In the genomic region with DNA sequence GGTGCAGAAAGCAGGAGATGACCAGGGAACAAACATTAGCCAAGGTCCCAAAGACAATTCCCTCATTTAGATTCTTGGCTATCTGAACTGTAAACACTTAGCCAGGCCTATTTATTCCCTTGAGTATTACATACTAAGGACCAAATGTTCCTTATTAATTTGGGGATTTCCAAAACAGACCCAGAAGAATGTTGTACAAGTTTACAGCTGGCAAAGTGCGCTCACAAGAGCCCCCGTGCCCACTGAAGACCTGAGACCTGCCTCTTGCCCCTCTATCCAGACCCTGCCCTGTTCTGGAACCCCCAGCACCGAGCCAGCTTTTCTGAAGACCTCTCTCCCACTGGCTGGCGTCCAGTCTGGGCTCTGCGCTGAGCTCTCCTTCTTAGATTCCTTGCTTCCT, we compare ENCODE assay signal across 27 mouse cellular contexts.
DNase-seq lines count a peak whose midpoint lies in the region; ATAC-seq and TF ChIP-seq lines count a peak whose summit lies in the region.
"Had no signal": no experiment of that assay in that cellular context is flagged by ENCODE, and none has a peak within 500 bp of the region (broad histone marks: within the 10 kb centered on the region; RNA-seq: fewer than 3 reads in every experiment).

No protein-coding gene starts in this region.

- peak; percentile 94 for DNase-seq in heart, adult 11 months
- DNase-seq in heart, postnatal 25 days (ENCODE audit: low spot score), result no peak
- no peak for DNase-seq in spleen, adult 2 months (ENCODE audit: low read depth in 1 of 2, low spot score in 2 of 2)
- no peak for DNase-seq in spleen, postnatal 14 days (ENCODE audit: low spot score in 2 of 2)
- peak; percentile 15 to 32 for DNase-seq in heart, postnatal 10 days
- DNase-seq in cerebellum, adult 18-20 months, result no peak
- DNase-seq: cerebellum, adult 8-10 months; cerebellum, postnatal 36 days; embryo, embryonic 11 days; kidney, adult 11 months; kidney, postnatal 4 days; lung, embryonic 14.5 days; lung, postnatal 36 days; spleen, adult 18-20 months; thymus, adult 18-20 months; thymus, postnatal 4 days had no signal

- no peak overlapping the region for H3K4me3 ChIP-seq in spleen, adult 2 months (ENCODE audit: extremely low read depth, insufficient read depth, insufficient read length)
- no peak overlapping the region for H3K4me3 ChIP-seq in hindbrain, embryonic 16.5 days (ENCODE audit: low read length)
- H3K4me3 ChIP-seq: embryonic facial prominence, embryonic 13.5 days; erythroblast, embryonic 14.5 days; forebrain, embryonic 12.5 days; heart, embryonic 15.5 days; hindbrain, embryonic 12.5 days; kidney, embryonic 15.5 days; megakaryocyte, embryonic 14.5 days; midbrain, embryonic 13.5 days had no signal

- WGBS in spleen, adult 2 months, result 91% methylated on average over 5 of the region's 5 CpGs
- WGBS in hindbrain, embryonic 16.5 days, result 91% methylated on average over 5 of the region's 5 CpGs

- intact Hi-C loops in heart, postnatal 25 days (cut with DNase I), result no loop called here
- intact Hi-C loops in heart, postnatal 10 days (cut with DNase I), result no loop called here

- H3K9me3 ChIP-seq in hindbrain, embryonic 16.5 days (ENCODE audit: control insufficient read depth, low read length), result no peaks in the 10 kb centered on the region
- H3K9me3 ChIP-seq: embryonic facial prominence, embryonic 13.5 days; forebrain, embryonic 12.5 days; heart, embryonic 15.5 days; hindbrain, embryonic 12.5 days; kidney, embryonic 15.5 days; megakaryocyte, embryonic 14.5 days; midbrain, embryonic 13.5 days had no signal

- H3K27ac ChIP-seq in spleen, adult 2 months (ENCODE audit: insufficient read depth, low read length), result 0 out of 2 replicates have a peak overlapping the region, but pooled peaks have one; percentile 35
- no peak overlapping the region for H3K27ac ChIP-seq in hindbrain, embryonic 16.5 days (ENCODE audit: low read depth, low read length)
- H3K27ac ChIP-seq: embryonic facial prominence, embryonic 13.5 days; forebrain, embryonic 12.5 days; heart, embryonic 15.5 days; hindbrain, embryonic 12.5 days; kidney, embryonic 15.5 days; liver, embryonic 14.5 days; midbrain, embryonic 13.5 days had no signal

- no peaks in the 10 kb centered on the region for H3K27me3 ChIP-seq in spleen, adult 2 months (ENCODE audit: control insufficient read depth, insufficient read depth, low read length)
- no peaks in the 10 kb centered on the region for H3K27me3 ChIP-seq in hindbrain, embryonic 16.5 days (replicated peaks; ENCODE audit: control insufficient read depth, insufficient read depth, low read length)
- H3K27me3 ChIP-seq: embryonic facial prominence, embryonic 13.5 days; forebrain, embryonic 12.5 days; heart, embryonic 15.5 days; hindbrain, embryonic 12.5 days; kidney, embryonic 15.5 days; megakaryocyte, embryonic 14.5 days; midbrain, embryonic 13.5 days had no signal

- no peak overlapping the region for H3K4me2 ChIP-seq in hindbrain, embryonic 16.5 days (ENCODE audit: low read length)
- H3K4me2 ChIP-seq: embryonic facial prominence, embryonic 13.5 days; forebrain, embryonic 12.5 days; heart, embryonic 15.5 days; hindbrain, embryonic 12.5 days; kidney, embryonic 15.5 days; lung, embryonic 14.5 days; midbrain, embryonic 13.5 days had no signal

- no peaks in the 10 kb centered on the region for H3K4me1 ChIP-seq in spleen, adult 2 months (ENCODE audit: control insufficient read depth, insufficient read depth, insufficient read length)
- H3K4me1 ChIP-seq in hindbrain, embryonic 16.5 days (ENCODE audit: control insufficient read depth, insufficient read depth, low read depth, low read length), result no peaks in the 10 kb centered on the region
- H3K4me1 ChIP-seq: embryonic facial prominence, embryonic 13.5 days; forebrain, embryonic 12.5 days; hindbrain, embryonic 12.5 days; kidney, embryonic 15.5 days; megakaryocyte, embryonic 14.5 days; midbrain, embryonic 13.5 days had no signal

- H3K9ac ChIP-seq in hindbrain, embryonic 16.5 days (ENCODE audit: low read depth, low read length), result no peak overlapping the region
- H3K9ac ChIP-seq: embryonic facial prominence, embryonic 13.5 days; forebrain, embryonic 12.5 days; heart, embryonic 15.5 days; hindbrain, embryonic 12.5 days; kidney, embryonic 15.5 days; liver, embryonic 14.5 days; lung, embryonic 14.5 days; midbrain, embryonic 13.5 days had no signal

- no peak for TF ChIP-seq POLR2A in spleen, adult 2 months (IDR thresholded peaks at IDR 0.05; ENCODE audit: low read depth, low read length)

- ATAC-seq in hindbrain, embryonic 16.5 days, result no peak
- ATAC-seq: CD4-positive, CD25-positive, alpha-beta regulatory T cell, adult 4 months; midbrain, embryonic 13.5 days had no signal

- TF ChIP-seq CTCF in spleen, adult 2 months (IDR thresholded peaks at IDR 0.05; ENCODE audit: extremely low read depth, insufficient read depth, insufficient read length, insufficient replicate concordance), result no peak

- H3K36me3 ChIP-seq in spleen, adult 2 months (ENCODE audit: control insufficient read depth, insufficient read depth, low read length), result no peaks in the 10 kb centered on the region; the same call in 1 of the 2 replicates
- 0 out of 2 replicates have a peak, but pooled peaks cover 2% of the 10 kb centered on the region for H3K36me3 ChIP-seq in hindbrain, embryonic 16.5 days (ENCODE audit: control insufficient read depth, insufficient read depth, low read length)

Comparison
In these comparisons a context has a peak if more than half of its experiments do, and no peak if none do; other contexts are left out.
1. DNase-seq: peak in heart, adult 11 months (single experiment) and heart, postnatal 10 days (2 of 2); none in heart, postnatal 25 days (single experiment), spleen, adult 2 months (0 of 2), spleen, postnatal 14 days (0 of 2) and cerebellum, adult 18-20 months (0 of 2).